ENCODE assay signal across 32 mouse cellular contexts in genomic region chr13:117206066-117206465, GRCm38 (mm10). TPM values are rescaled to one million over a fixed set of nuclear protein-coding genes. Genes with fewer than 3 reads are reported as not detected.
DNase-seq lines count a peak whose midpoint lies in the region; ATAC-seq and TF ChIP-seq lines count a peak whose summit lies in the region.
"Had no signal": no experiment of that assay in that cellular context is flagged by ENCODE, and none has a peak within 500 bp of the region (broad histone marks: within the 10 kb centered on the region; RNA-seq: fewer than 3 reads in every experiment).

No protein-coding gene starts in this region.

- DNase-seq in heart, adult 11 months, result peak; percentile 13
- DNase-seq in heart, postnatal 14 days, result no peak
- DNase-seq in CD4-positive helper T cell, adult 2 months (ENCODE audit: low read depth, low spot score), result peak; percentile 54
- DNase-seq in induced T-regulatory cell, adult 2 months (ENCODE audit: low read depth), result peak; percentile 23
- DNase-seq in cerebellum, postnatal 25 days, result no peak
- no peak for DNase-seq in cerebellum, adult 2 months
- DNase-seq: adrenal gland, postnatal 10 days; adrenal gland, postnatal 36 days; B cell, adult 2 months; cerebellum, adult 18-20 months; cerebellum, adult 9-11 months; cerebellum, postnatal 36 days; embryo, embryonic 11 days; gastrocnemius, postnatal 25 days; heart, adult 2 months; kidney, adult 11 months had no signal

- intact Hi-C loops in heart, postnatal 14 days (cut with DNase I), result no loop called here

- no peak for TF ChIP-seq CTCF in cerebellum, adult 2 months (IDR thresholded peaks at IDR 0.05; ENCODE audit: borderline replicate concordance, insufficient read depth, low read depth, low read length)

- H3K27me3 ChIP-seq in cerebellum, adult 2 months (ENCODE audit: control insufficient read depth, insufficient read depth, low read length), result no peaks in the 10 kb centered on the region
- H3K27me3 ChIP-seq: CH12.LX; embryonic facial prominence, embryonic 13.5 days; forebrain, embryonic 12.5 days; heart, embryonic 13.5 days; hindbrain, embryonic 12.5 days; hindbrain, embryonic 15.5 days; intestine, embryonic 15.5 days; Patski had no signal

- no peak overlapping the region for H3K27ac ChIP-seq in cerebellum, adult 2 months (ENCODE audit: insufficient read depth, low read length)
- H3K27ac ChIP-seq: embryonic facial prominence, embryonic 10.5 days; embryonic facial prominence, embryonic 13.5 days; forebrain, embryonic 12.5 days; heart, adult 2 months; heart, embryonic 10.5 days; heart, embryonic 13.5 days; hindbrain, embryonic 12.5 days; hindbrain, embryonic 15.5 days; intestine, embryonic 15.5 days had no signal

- H3K4me1 ChIP-seq in cerebellum, adult 2 months (ENCODE audit: control insufficient read depth, insufficient read depth, low read length), result no peaks in the 10 kb centered on the region
- H3K4me1 ChIP-seq: forebrain, embryonic 12.5 days; hindbrain, embryonic 12.5 days; hindbrain, embryonic 15.5 days; intestine, embryonic 15.5 days had no signal

- TF ChIP-seq POLR2A in cerebellum, adult 2 months (IDR thresholded peaks at IDR 0.05; ENCODE audit: borderline replicate concordance, insufficient read depth, low read length), result no peak

- no peak overlapping the region for H3K4me3 ChIP-seq in cerebellum, adult 2 months (replicated peaks; ENCODE audit: insufficient read depth, low read depth, low read length)
- H3K4me3 ChIP-seq: embryonic facial prominence, embryonic 10.5 days; embryonic facial prominence, embryonic 13.5 days; erythroblast, embryonic 14.5 days; forebrain, embryonic 12.5 days; heart, adult 2 months; heart, embryonic 10.5 days; heart, embryonic 13.5 days; hindbrain, embryonic 12.5 days; hindbrain, embryonic 15.5 days; intestine, embryonic 15.5 days had no signal

- WGBS in cerebellum, adult 2 months, result 87% methylated on average over 8 of the region's 8 CpGs

- ATAC-seq in CD4-positive, CD25-positive, alpha-beta regulatory T cell, adult 4 months, result peak; percentile 27
- ATAC-seq: forebrain, embryonic 16.5 days; intestine, embryonic 15.5 days; Patski had no signal

RNA-seq across cellular contexts. Expression of gene Emb, which starts 2.3 kb away (rescaled TPM):
- 10 to 100 TPM; 11.5 to 12.8 TPM for total RNA-seq in heart, postnatal 14 days (2021)
- 100 to 1,000 TPM; 123 to 124 TPM for polyA plus RNA-seq in CD4-positive, CD25-positive, alpha-beta regulatory T cell, adult 4 months (2017; shearing (Covaris generic))
- 34.7 and 35.7 TPM in 2 replicates for polyA plus RNA-seq in cerebellum, adult 2 months (2012; rRNA removed)

RNA-seq across cellular contexts. Expression of gene Gm17509, which starts 14.8 kb away (rescaled TPM):
- total RNA-seq in heart, postnatal 14 days (2021), result not detected
- polyA plus RNA-seq in CD4-positive, CD25-positive, alpha-beta regulatory T cell, adult 4 months (2017; shearing (Covaris generic)), result under 1 TPM in 1 of 2 experiments, not detected in 1; 0.32 TPM
- polyA plus RNA-seq in cerebellum, adult 2 months (2012; rRNA removed), result 1.6 and 1.8 TPM in 2 replicates
- total RNA-seq: CH12.LX; gastrocnemius, adult 8-10 months; gastrocnemius, postnatal 25 days; heart, adult 2 months; heart, postnatal 25 days had no signal
- polyA plus RNA-seq: erythroblast, embryonic 14.5 days; G1E; heart, adult 2 months; Patski had no signal

Comparison
In these comparisons a context has a peak if more than half of its experiments do, and no peak if none do; other contexts are left out.
1. DNase-seq: peak in heart, adult 11 months (single experiment), CD4-positive helper T cell, adult 2 months (single experiment) and induced T-regulatory cell, adult 2 months (single experiment); none in heart, postnatal 14 days (0 of 2), cerebellum, postnatal 25 days (0 of 2) and cerebellum, adult 2 months (0 of 2).